14 mouse cellular contexts compared by ENCODE assay signal in genomic region chr10:42897632-42898031, GRCm38 (mm10). TPM values are rescaled to one million over a fixed set of nuclear protein-coding genes. Genes with fewer than 3 reads are reported as not detected.
DNase-seq lines count a peak whose midpoint lies in the region; ATAC-seq and TF ChIP-seq lines count a peak whose summit lies in the region.
"Had no signal": no experiment of that assay in that cellular context is flagged by ENCODE, and none has a peak within 500 bp of the region (broad histone marks: within the 10 kb centered on the region; RNA-seq: fewer than 3 reads in every experiment).

No protein-coding gene starts in this region.

- ATAC-seq in lung, embryonic 14.5 days (ENCODE audit: insufficient read depth) = no peak
- peak; percentile 73 for ATAC-seq in neutrophil, adult 5-6 weeks (ENCODE audit: extremely low read depth, insufficient number of reproducible peaks, low FRiP score, poor library complexity, severe bottlenecking)
- ATAC-seq: forebrain, postnatal 0 days had no signal

- no peak overlapping the region for H3K4me2 ChIP-seq in lung, embryonic 14.5 days
- H3K4me2 ChIP-seq: embryonic facial prominence, embryonic 12.5 days; heart, embryonic 13.5 days; liver, embryonic 13.5 days had no signal

- H3K36me3 ChIP-seq in lung, embryonic 14.5 days (ENCODE audit: insufficient read depth) = no peaks in the 10 kb centered on the region
- H3K36me3 ChIP-seq: embryonic facial prominence, embryonic 12.5 days; heart, embryonic 13.5 days; liver, embryonic 13.5 days had no signal

- no peak overlapping the region for H3K4me3 ChIP-seq in lung, adult 2 months (replicated peaks; ENCODE audit: extremely low read depth, low read depth, low read length)
- H3K4me3 ChIP-seq in lung, embryonic 14.5 days (ENCODE audit: low read depth, low read length) = no peak overlapping the region
- H3K4me3 ChIP-seq: embryonic facial prominence, embryonic 12.5 days; heart, embryonic 13.5 days; liver, embryonic 13.5 days had no signal

- TF ChIP-seq POLR2A in lung, adult 2 months (IDR thresholded peaks at IDR 0.05; ENCODE audit: borderline replicate concordance, extremely low read depth, low read depth, low read length) = no peak

- 50% methylated on average over 5 of the region's 5 CpGs for WGBS in lung, adult 2 months
- 61% methylated on average over 5 of the region's 5 CpGs for WGBS in lung, embryonic 14.5 days

- no peak for TF ChIP-seq CTCF in lung, adult 2 months (IDR thresholded peaks at IDR 0.05; ENCODE audit: insufficient read depth, low read length)
- no peak for TF ChIP-seq CTCF in lung, embryonic 14.5 days (IDR thresholded peaks at IDR 0.05; ENCODE audit: low read depth)

- H3K4me1 ChIP-seq in lung, adult 2 months (ENCODE audit: control insufficient read depth, insufficient read depth, low read length) = no peaks in the 10 kb centered on the region
- H3K4me1 ChIP-seq in lung, embryonic 14.5 days (ENCODE audit: insufficient read depth) = no peaks in the 10 kb centered on the region
- H3K4me1 ChIP-seq: embryonic facial prominence, embryonic 12.5 days; liver, embryonic 13.5 days had no signal

- no peak overlapping the region for H3K27ac ChIP-seq in lung, embryonic 14.5 days (ENCODE audit: low read depth)
- H3K27ac ChIP-seq: embryonic facial prominence, embryonic 12.5 days; heart, embryonic 13.5 days; liver, embryonic 13.5 days had no signal

- H3K9me3 ChIP-seq in lung, embryonic 14.5 days (ENCODE audit: low read depth, low read length) = no peaks in the 10 kb centered on the region
- H3K9me3 ChIP-seq: embryonic facial prominence, embryonic 12.5 days; heart, embryonic 13.5 days; liver, embryonic 13.5 days had no signal

- H3K9ac ChIP-seq in lung, embryonic 14.5 days = no peak overlapping the region
- H3K9ac ChIP-seq: embryonic facial prominence, embryonic 12.5 days; forebrain, postnatal 0 days; heart, embryonic 13.5 days; liver, embryonic 13.5 days had no signal

- peak; percentile 21 to 37 for DNase-seq in lung, adult 18-20 months
- DNase-seq in lung, adult 2 months = no peak
- DNase-seq in lung, embryonic 14.5 days = peak; percentile 23
- peak; percentile 74 for DNase-seq in thymus, postnatal 4 days
- DNase-seq in gastrocnemius, adult 18-20 months (ENCODE audit: low spot score) = no peak
- DNase-seq in retina, embryonic 14.5 days (ENCODE audit: low spot score) = no peak
- no peak for DNase-seq in kidney, postnatal 25 days
- DNase-seq: cerebellum, adult 8-10 months; forebrain, postnatal 0 days; kidney, adult 8-10 months; liver, embryonic 13.5 days had no signal

- no peaks in the 10 kb centered on the region for H3K27me3 ChIP-seq in lung, embryonic 14.5 days (ENCODE audit: insufficient read depth, low read length)
- H3K27me3 ChIP-seq: embryonic facial prominence, embryonic 12.5 days had no signal

RNA-seq across cellular contexts. Expression of gene Scml4, which starts 37.5 kb away (rescaled TPM):
- polyA plus RNA-seq in lung, adult 2 months (2012; rRNA removed) = 2.9 and 3.1 TPM in 2 replicates
- polyA plus RNA-seq in lung, embryonic 14.5 days (2014; fragmentation: Nextera tagmentation; extraction: Ambion mirVana) = 0.30 and 0.35 TPM in 2 replicates
- 66.6 and 80.2 TPM in 2 replicates for total RNA-seq in neutrophil, adult 5-6 weeks (2017)
- total RNA-seq in gastrocnemius, adult 18-20 months (2021) = 1 to 10 TPM in 1 of 2 experiments, under 1 TPM in 1; 0.59 to 1.1 TPM

Comparison
In these comparisons a context has a peak if more than half of its experiments do, and no peak if none do; other contexts are left out.
1. DNase-seq: peak in lung, adult 18-20 months (2 of 2), lung, embryonic 14.5 days (single experiment) and thymus, postnatal 4 days (single experiment); none in lung, adult 2 months (single experiment), gastrocnemius, adult 18-20 months (single experiment), retina, embryonic 14.5 days (single experiment) and kidney, postnatal 25 days (0 of 2).
2. RNA of gene Scml4, which starts 37.5 kb away (total RNA-seq): 66.6 to 80.2 TPM in neutrophil, adult 5-6 weeks; 0.59 to 1.1 TPM in gastrocnemius, adult 18-20 months; every median in the first group is over 10 times any median in the second.